Mouse (Mus musculus) right cerebral cortex, postnatal 14 days (tissue): Measurements from ENCODE around the gene Tex2.

Experiments used
- DNase-seq: peaks from one replicate; pipeline ENCODE4 v3.0.0; 2022

The Tex2 gene

GRCm38 (mm10) chr11:106481651-106482050 lies 131.6 kb downstream of the Tex2 start:
- DNase-seq, result no peak

- no peak for DNase-seq
These were observed 132.7 kb downstream of the Tex2 start for GRCm38 (mm10) chr11:106480530-106480885.

GRCm38 (mm10) chr11:106479619-106480529 lies 133.3 kb downstream of the Tex2 start:
- DNase-seq, result no peak

GRCm38 (mm10) chr11:106478745-106479144 lies 134.5 kb downstream of the Tex2 start:
- DNase-seq, result no peak

- no peak for DNase-seq
These were observed 135.6 kb downstream of the Tex2 start for GRCm38 (mm10) chr11:106477505-106478160.

- DNase-seq, result no peak
These were observed 137.9 kb downstream of the Tex2 start for GRCm38 (mm10) chr11:106475309-106475708.

GRCm38 (mm10) chr11:106471629-106472028 lies 141.6 kb downstream of the Tex2 start:
- no peak for DNase-seq

GRCm38 (mm10) chr11:106468509-106468908 lies 144.7 kb downstream of the Tex2 start:
- DNase-seq, result no peak

- no peak for DNase-seq
These were observed 147.3 kb downstream of the Tex2 start for GRCm38 (mm10) chr11:106465932-106466331.

GRCm38 (mm10) chr11:106465545-106465903 lies 147.7 kb downstream of the Tex2 start:
- DNase-seq, result no peak

- no peak for DNase-seq
These were observed 148.3 kb downstream of the Tex2 start for GRCm38 (mm10) chr11:106464681-106465544.

GRCm38 (mm10) chr11:106463845-106464244 lies 149.4 kb downstream of the Tex2 start:
- no peak for DNase-seq

- DNase-seq, result no peak
These were observed 150.9 kb downstream of the Tex2 start for GRCm38 (mm10) chr11:106462309-106462708.

GRCm38 (mm10) chr11:106461145-106461932 lies 151.9 kb downstream of the Tex2 start:
- no peak for DNase-seq

- no peak for DNase-seq
These were observed 152.6 kb downstream of the Tex2 start for GRCm38 (mm10) chr11:106460671-106461070.

- DNase-seq, result no peak
These were observed 154.7 kb downstream of the Tex2 start for GRCm38 (mm10) chr11:106458540-106458939.
